Mouse (Mus musculus): ENCODE measurements around the gene Psmd9.
A peak's percentile ranks its signal among the peaks of the same experiment; 100 is the strongest.

Gene Psmd9

DNA sequence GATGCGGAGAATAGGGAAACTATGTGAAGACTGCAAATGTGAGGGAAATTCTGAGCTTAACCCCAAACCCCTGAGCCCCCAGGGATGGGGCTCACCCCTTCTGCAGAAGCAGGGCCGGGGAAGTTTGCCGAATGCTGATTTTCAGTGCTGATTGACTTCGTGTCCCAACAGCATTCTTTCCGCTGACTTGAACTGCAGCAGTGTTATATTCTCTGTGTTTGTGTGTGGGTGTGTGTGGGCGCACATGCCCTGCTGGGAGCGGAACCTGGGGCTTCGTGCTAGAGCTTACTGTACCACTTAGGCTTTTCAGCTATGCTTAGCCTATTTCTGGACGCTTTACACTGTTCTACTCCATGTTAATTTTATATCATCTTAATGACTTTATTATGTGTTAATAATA is 67.2 kb downstream of the Psmd9 start:
- DNase-seq (ENCODE audit: low read depth, low spot score): no peak

DNA sequence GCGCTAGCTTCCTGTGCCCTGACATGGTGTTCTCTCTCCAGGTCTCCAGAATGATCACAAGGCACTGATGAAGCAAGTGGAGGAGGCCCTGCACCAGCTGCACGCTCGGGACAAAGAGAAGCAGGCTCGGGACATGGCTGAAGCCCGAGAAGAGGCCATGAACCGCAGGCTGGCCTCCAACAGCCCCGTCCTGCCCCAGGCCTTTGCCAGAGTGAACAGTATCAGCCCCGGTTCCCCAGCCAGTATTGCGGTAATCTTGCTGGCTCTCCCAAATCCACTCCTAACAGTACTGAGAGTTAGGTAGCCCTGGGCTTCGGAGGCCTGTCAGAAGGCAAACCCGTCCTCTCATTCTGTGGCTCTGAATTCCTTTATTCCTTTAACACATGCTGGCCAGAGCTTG is 70.3 kb downstream of the Psmd9 start:
- no peak for DNase-seq (ENCODE audit: low read depth, low spot score)

DNA sequence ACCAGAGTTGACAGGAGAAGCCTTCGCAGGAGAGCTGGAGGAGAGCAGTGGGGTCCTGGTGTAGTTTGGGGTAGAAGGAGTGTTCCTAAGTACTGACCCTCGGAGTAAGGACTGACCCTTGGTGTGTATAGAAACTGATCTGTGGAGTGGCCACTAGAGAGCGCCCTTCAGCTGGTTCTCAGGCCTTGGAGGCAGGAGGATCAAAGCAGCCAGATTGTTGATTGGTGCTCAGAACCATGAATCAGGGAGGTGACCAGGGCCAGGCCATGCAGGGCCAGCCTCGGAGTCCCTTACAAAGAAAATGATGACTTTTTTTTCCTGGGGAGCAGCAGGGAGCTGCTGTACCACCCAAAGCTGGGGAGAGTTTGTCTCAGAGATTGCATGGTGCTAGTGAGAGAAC is 76.3 kb downstream of the Psmd9 start:
- DNase-seq (ENCODE audit: low read depth, low spot score): peak; percentile 57

DNA sequence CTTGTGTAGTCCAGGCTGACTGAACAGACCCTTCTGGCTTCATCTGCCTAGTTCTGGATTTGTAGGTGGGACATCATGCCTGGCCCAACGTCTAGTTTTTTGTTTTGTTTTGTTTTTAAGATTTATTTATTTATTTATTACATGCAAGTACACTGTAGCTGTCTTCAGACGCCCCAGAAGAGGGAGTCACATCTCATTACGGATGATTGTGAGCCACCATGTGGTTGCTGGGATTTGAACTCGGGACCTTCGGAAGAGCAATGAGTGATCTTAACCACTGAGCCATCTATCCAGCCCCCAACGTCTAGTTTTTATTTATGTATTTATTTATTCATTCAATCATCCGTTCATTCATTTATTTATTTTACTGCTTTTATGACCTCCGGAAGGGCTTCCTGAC is 82.2 kb downstream of the Psmd9 start:
- DNase-seq (ENCODE audit: low read depth, low spot score): no peak

DNA sequence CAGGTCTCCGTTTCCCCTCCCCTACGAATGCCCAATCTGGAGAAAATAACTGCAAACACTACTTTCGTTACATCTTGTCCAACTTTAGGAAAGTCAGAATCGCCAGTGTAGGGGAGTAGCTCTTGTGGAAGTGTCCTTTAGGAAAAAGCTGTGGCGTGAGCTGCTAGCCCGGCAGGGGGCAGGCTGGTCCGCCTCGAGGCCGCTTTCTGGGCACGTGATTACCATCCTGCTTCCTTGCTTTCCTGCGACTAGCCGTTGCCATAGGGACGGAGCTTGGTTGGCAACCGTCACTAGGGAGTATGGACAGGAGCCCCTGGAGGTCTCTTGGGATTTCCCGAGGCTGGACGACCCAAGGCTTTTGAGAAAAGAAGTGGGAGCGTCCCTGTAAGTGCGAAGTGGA is 82.6 kb downstream of the Psmd9 start, which contains the start of gene Wdr66:
Gene Wdr66 (plus strand): TSS at position 269 of the 400 bp plus-strand sequence.
- no peak for DNase-seq (ENCODE audit: low read depth, low spot score)

DNA sequence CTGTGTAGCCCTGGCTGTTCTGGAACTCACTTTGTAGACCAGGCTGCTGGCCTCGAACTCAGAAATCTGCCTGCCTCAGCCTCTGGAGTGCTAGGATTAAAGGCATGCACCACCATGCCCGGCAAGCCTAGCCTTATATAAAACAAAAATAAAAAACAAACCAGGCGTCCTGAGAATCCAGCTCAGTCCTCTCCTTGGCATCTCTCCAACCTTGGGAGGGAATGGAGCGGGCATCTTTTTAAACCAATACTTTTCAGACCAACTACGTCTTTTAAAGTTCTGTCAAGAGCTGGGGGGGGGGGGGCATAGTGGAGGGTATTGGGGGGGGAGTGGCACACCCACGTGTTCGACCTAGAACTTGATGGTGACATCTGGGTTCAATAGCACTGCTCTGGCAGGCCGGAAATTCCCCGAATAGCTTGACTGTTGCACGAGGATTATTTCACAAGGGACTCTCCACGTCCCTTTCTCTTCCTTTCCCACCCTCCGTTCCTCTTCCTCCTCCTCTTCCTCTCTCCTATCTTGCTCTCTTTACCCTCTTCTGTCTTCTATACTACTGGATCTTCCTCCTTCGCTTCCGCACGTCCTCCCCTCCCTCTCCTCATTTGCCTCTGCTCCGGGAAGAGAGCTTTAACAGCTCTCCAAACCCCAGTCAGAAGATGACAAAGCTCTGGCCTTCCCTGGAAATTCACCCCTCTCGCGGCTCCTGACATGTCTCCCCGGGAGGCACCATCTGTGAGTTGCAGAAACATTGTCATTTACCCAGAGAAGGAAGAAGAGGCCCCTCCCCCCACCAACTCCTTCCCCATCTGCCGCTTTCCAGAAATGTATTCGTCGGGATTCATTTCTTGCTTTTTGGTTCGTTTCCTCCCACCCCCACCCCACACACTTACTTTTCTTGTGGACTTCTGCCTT is 87.9 kb downstream of the Psmd9 start:
- DNase-seq (ENCODE audit: low read depth, low spot score): no peak

DNA sequence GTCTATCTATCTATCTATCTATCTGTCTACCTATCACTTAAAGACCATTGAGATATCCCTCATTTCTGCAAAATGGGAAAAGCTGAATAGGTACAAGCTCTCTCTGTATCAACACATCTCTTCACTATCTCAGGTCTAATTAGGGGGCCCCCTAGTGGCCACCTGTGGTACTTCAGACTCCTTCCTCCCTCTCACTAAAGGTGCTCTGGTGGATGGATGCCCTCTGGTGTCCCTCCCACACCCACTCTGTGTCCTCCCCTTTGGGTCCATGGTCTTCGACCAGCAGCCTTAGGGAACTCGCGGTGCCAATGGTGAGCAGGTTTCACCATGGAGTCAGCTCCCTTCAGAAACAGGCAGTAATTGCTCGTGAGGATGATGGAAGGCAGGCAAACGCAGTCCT is 89.8 kb downstream of the Psmd9 start:
- peak; percentile 67 for DNase-seq (ENCODE audit: low read depth, low spot score)

DNA sequence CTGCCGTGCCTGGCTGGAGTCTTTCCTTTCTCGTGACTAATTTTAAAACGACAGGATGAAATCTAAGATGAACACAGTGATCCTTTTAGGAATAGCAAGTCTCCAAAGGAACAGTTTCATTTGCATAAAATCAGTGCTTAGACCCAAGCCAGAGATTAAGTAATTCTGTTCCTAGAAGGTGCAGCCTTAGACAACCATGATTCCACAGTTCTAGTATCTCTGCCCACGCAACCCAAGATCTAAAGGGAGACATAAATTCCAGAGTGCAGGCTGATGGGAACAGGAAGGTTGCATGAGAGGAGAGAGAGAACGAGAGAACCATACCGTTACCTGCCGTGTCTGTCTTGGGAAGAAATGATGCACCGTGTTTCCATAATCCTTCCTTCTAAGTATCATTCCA is 91.5 kb downstream of the Psmd9 start:
- no peak for DNase-seq (ENCODE audit: low read depth, low spot score)

DNA sequence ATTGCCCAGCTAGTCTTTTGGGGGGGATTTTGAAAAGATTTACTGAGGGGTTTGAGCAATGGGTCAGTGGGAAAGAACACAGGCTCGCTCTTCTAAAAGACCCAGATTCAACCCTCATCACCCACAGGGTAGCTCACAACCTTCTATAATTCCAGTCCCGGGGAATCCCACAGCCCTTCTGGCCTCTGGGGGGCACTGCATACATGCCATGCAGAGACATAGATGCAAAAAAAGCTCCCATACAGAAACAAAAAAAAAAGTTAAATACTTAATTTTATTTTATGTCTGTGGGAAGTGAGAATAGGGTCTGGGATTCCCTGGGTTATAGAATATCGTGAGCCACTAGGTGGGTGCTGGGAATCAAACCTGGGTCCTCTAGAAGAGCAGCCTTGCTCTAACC is 97.7 kb downstream of the Psmd9 start:
- DNase-seq (ENCODE audit: low read depth, low spot score): no peak

DNA sequence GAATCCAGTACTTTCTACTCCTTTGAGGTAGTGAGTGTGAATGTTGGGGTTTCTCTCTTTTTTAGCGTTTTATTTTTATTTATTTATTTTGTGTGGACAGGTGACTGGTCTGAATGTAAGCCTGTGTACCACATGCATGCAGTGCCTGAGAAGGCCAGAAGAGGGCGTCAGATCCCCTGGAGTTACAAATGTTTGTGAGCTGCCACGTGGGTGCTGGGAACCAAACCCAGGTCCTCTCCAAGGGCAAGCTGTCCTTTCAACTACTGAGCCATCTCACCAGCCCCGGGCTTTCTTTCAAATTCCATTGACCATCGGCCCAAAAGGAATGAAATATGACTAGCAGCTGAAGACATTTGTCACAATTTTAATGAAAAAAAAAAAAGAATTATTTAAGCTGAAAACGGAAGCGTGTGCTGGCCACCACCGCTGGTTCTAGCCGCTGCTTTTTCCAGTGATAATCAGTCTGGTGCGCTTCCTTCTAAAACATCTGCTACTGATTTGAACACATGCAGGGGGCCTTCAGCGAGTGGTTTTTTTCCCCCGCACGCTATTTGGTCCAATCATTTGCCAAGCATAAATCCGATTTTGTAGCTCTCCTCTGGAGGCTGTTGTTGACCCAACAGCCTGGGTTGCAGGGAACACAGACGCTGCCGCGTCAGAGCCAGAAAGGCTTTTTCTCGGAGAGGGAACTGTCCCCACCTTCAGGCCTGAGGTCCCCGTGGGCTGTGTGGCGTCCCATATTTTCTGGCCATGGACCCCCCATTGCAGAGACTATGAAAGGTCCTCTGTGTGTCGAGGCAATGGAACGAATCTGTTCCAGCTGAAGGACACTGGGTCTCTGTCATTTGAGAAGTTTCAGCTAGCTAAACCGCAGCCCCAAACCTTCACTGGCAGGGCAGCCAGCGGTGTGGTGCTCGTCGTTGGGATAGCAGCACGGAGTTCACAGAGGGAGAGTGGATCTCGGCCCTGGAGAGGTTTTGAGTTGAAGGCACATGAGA is 99.6 kb downstream of the Psmd9 start:
- no peak for DNase-seq (ENCODE audit: low read depth, low spot score)

DNA sequence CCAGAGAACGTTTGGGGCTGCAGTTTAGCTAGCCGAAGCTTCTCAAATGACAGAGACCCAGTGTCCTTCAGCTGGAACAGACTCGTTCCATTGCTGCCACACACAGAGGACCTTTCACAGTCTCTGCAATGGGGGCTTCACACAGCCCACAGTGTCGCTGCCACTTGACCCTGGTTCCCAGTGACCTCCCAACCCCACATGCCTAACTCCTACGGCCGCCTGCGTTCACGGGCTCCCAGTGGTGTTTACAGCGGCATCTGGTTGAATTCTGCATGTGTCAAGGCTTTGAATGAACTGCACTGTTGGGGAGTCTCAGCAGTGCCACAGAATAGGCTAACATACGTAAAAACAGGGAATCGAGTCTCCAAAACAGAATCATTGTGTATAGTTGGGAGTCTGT is 101.7 kb downstream of the Psmd9 start:
- DNase-seq (ENCODE audit: low read depth, low spot score): no peak

DNA sequence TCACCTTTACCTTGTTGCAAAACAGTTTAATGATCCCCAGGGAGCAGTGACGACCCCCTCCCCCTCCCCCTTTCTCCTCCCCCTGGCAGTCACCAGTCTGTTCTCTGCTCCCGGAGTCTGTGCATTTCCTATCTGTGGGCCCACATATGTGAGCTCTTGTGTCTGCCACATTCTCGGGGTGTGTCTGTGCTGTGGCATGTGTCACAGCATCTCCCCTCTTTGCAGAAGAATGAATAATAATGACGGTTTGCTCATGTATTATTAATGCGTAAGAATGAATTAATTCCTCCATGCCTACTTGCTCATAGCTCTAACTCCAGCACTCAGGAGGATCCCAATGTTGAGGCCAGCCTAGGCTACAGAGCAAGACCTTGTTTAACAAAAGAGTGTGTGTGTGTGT is 103.7 kb downstream of the Psmd9 start:
- no peak for DNase-seq (ENCODE audit: low read depth, low spot score)

DNA sequence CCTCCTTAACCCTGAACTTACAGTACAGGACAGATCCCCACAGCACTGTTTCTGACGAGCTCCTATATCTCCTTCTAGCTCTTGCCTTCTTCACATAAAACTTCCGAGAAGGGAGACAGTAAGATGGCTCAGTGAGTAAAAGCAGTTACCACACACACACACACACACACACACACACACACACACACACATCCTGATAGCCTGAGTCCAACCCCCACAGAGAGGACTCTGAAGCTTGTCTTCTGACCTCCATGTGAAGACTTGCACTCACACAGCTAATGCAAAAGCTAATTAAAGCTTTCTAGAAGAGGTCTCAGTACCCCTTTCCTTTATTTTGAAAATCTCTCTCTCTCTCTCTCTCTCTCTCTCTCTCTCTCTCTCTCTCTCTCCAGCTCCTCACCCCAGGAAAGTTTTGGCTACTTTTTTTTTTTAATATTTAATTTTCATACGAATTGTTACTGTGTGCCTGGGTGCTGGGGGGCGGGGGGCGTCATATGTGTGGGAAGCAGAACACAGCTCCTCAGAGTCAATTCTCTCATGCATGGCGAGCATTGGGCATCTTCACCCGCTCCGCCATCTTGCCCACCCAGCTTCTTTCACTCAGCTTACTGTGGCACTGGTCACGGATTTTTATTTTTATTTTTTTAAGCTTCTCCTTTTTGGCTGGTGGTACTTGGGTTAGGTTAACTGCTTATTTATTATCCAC is 107.6 kb downstream of the Psmd9 start:
- no peak for DNase-seq (ENCODE audit: low read depth, low spot score)

DNA sequence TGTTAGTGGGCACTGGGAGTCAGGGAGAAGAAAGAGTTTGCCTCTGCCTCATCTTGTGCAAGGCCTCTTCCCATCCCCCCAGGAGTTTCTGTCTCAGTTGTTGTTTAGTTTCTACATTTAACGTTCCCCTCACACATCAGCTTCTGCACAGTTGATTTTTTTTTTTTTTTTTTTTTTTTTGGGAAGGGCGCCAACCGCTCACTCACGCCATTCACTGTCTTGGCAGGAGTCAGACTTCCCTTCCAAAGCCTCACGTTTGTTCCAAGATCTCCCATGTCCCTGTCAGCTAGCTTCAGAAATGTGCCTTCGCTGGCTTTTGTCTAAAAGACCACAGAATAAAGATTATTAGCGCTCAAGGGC is 108.1 kb downstream of the Psmd9 start:
- no peak for DNase-seq (ENCODE audit: low read depth, low spot score)

DNA sequence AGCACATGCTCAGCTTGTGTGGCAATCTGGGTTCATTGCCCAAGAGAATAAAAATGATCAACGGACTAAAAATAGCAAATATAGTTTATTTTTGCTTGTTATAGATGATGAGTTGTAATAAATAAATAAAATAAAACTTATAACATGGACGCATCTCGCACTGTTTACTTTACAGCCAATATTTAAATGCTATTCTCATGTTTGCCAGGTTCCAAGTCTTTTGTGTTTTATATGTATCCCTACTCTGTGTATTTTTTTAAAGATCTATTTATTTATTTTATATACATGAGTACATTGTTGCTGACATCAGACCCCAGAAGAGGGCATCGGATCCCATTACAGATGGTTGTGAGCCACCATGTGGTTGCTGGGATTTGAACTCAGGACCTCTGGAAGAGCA is 108.5 kb downstream of the Psmd9 start:
- DNase-seq (ENCODE audit: low read depth, low spot score): no peak

DNA sequence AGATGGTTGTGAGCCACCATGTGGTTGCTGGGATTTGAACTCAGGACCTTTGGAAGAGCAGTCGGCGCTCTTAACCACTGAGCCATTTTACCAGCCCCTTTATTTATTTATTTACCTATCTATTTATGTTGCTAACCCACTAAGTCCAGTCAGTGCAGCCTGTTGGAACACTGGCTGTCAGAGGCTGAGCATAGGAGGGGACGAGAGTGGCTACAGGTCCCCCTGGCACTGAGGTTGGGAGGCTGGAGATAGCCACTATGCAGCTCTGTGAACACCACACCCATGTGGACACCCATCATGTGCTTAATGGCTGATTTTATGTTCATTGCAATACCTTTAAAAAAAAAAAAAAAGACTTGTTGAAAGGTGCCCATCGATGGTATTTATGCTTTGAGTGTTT is 110.0 kb downstream of the Psmd9 start:
- no peak for DNase-seq (ENCODE audit: low read depth, low spot score)

DNA sequence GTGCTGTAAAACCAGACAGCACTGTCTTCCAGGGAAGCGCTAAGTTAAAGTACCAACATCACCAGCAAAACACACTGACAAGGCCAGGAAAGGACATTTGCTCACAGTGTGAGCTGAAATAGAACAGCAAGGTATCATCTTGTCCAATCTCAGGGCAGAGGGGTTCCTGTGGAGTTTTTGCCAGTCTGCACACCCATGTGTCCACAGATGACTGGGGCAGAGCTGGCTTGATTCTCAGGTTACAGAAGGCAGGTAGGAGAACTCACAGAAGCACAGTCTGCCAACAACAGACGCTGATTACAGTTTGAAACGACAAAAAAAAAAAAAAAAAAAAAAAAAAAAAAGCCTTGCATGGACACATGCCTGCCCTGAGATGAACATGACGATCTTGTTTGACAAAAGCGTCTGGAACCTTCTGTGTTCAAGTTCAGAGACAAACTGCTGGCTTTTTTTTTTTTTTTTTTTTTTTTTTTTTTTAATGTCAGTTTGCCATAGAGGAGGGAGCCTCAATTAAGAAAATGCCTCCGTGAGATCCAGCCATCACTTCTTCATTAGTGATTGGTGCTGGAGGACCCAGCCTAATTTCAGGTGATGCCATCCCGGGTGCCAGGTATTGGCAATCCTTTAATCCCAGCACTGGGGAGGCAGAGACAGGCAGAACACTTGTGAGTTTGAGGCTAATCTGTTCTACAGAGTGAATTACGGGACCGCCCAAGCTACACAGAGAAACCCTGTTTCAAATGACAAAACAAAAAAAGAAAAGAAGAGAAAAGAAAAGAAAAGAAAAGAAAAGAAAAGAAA is 112.3 kb downstream of the Psmd9 start:
- DNase-seq (ENCODE audit: low read depth, low spot score): no peak

DNA sequence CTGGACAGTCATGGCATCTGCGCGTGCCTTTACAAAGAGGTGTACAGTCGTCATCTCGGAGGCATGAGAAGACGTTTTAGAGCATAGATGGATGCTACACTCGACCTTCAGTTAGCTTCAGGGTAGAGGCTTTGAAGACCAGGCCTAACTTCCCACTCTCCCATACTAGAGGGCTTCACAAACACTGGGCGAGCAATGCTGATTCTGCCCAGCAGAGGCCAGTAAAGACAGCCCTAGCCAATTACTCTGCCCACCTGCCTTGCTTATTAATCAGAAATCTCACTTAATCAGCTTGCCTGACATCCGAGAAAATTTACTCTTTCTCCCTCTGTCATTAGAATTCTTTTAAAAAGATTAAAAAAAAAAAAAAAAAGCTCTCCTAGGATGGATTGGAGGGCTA is 116.0 kb downstream of the Psmd9 start:
- DNase-seq (ENCODE audit: low read depth, low spot score): peak; percentile 31

DNA sequence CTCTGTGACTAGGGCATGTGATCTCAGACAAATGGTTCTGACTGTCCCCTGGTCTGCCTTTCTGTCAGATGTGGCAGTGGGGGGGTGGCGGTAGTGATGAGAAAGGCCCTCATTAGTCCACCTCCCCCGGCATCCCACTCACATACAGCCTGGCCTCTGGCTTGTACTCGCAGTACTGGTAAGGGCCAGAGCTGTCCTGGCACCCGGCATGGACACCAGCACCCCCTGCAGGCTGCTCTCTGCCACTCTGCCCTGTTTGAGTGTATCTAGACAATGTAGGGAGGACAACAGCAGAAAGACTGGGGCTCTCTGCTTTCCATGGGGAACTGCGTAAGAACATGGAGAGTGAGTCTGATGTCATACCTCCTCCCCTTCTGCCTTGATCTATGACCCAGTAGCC is 118.9 kb downstream of the Psmd9 start:
- DNase-seq (ENCODE audit: low read depth, low spot score): peak; percentile 49

DNA sequence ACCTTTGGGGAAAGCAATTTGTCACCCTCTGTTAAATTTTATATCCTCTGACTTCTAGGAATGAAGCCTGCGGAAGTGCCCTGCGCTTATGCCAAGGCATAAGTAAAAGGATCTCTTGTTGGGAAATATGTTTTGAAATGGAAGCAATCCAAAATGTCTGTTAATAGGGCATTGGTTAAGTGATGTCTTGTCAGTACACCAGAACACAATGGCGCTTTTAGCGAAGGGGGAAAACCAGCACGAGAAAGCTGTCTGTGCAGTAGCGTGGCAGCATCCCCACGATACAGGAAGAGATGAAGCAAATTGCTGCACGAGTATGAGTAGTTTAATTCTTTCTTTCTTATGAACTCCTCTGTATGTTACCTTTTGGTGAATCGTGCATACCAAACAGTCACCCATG is 125.4 kb downstream of the Psmd9 start:
- no peak for DNase-seq (ENCODE audit: low read depth, low spot score)

DNA sequence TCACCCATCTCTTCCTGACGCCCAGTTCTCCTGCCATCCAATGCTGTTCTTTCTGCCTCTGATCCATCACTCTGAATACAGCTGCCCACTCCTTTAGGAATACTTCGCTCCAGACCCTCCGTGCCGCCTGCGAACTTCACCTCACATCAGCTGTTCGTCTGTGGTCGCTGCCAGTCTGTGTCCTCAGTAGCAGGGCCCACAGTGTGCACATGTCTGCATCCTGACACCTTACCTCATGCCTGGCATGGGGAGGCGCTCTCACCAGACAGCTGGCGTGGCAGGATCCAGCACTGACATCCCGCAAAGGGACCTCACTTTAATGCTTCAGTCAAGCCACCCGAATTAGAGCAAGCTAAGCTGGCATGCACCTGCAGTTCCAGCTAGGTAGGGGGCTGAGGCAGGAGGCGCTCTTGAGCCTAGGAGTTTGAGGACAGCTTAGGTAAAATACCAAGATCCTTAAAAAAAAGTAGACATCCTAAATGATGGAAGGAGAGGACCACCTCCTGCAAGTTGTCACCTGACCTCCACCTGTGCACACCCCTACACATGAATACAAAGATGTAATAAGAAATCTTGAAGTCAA is 127.1 kb downstream of the Psmd9 start:
- DNase-seq (ENCODE audit: low read depth, low spot score): peak; percentile 53
